In the genomic region with DNA sequence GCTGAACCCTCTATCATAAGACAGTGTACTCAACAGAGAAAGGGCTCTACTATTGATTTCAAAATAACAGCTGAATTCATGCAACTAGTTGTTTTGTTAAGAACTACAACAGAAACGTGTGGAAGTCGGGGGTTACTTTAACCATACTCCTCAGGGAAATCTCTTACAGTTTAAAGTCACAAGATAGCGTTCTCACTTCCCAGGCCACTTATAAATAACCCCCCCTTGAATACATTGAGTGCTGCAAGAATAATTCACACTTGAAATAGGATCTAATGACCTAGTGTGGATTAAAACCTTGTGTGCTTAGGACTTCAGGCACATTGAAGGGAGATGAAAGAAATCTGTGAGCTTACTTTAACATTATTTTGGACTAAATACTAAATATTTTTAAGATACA, we compare ENCODE assay signal across 21 mouse cellular contexts.
DNase-seq lines count a peak whose midpoint lies in the region; ATAC-seq and TF ChIP-seq lines count a peak whose summit lies in the region.
"Had no signal": no experiment of that assay in that cellular context is flagged by ENCODE, and none has a peak within 500 bp of the region (broad histone marks: within the 10 kb centered on the region; RNA-seq: fewer than 3 reads in every experiment).

No protein-coding gene starts in this region.

- H3K4me1 ChIP-seq in midbrain, embryonic 11.5 days (ENCODE audit: control insufficient read depth, insufficient read depth, low read length), result peaks cover 14% of the 10 kb centered on the region
- peaks cover 7% of the 10 kb centered on the region; the same call in 1 of the 2 replicates for H3K4me1 ChIP-seq in midbrain, embryonic 15.5 days
- H3K4me1 ChIP-seq in bone marrow, adult 2 months (ENCODE audit: control insufficient read depth, insufficient read depth, low read length), result peaks cover 4% of the 10 kb centered on the region; the same call in 1 of the 2 replicates
- no peaks in the 10 kb centered on the region for H3K4me1 ChIP-seq in liver, embryonic 12.5 days

- H3K27ac ChIP-seq in midbrain, embryonic 11.5 days (ENCODE audit: low read depth, low read length), result no peak overlapping the region
- H3K27ac ChIP-seq in midbrain, embryonic 15.5 days, result no peak overlapping the region
- peak overlapping the region; percentile 34; the same call in 1 of the 2 replicates for H3K27ac ChIP-seq in bone marrow, adult 2 months (ENCODE audit: control insufficient read depth, insufficient read depth, low read depth, low read length, poor library complexity)
- H3K27ac ChIP-seq in liver, embryonic 12.5 days, result no peak overlapping the region
- H3K27ac ChIP-seq: embryonic facial prominence, embryonic 10.5 days; embryonic facial prominence, embryonic 12.5 days; forebrain, embryonic 13.5 days; forebrain, embryonic 15.5 days had no signal

- DNase-seq in midbrain, embryonic 11.5 days (ENCODE audit: low spot score, missing footprints), result peak; percentile 73
- DNase-seq in A20 (ENCODE audit: low read depth, low spot score), result peak; percentile 17
- peak; percentile 54 for DNase-seq in splenic B cell, adult 2 months (ENCODE audit: low read depth, low spot score)
- no peak for DNase-seq in left cerebral cortex, postnatal 36 days (ENCODE audit: low spot score in 2 of 2)
- DNase-seq: adrenal gland, adult 8-10 months; adrenal gland, postnatal 14 days; cerebellum, adult 11-12 months; cerebellum, adult 2 months; cerebellum, adult 9-10 months; cerebellum, postnatal 10 days; cerebellum, postnatal 25 days; forebrain, postnatal 0 days had no signal

- no peak overlapping the region for H3K4me3 ChIP-seq in midbrain, embryonic 11.5 days (ENCODE audit: low read depth, low read length)
- no peak overlapping the region for H3K4me3 ChIP-seq in midbrain, embryonic 15.5 days
- H3K4me3 ChIP-seq in bone marrow, adult 2 months (replicated peaks; ENCODE audit: control insufficient read depth, low read depth, low read length), result no peak overlapping the region
- no peak overlapping the region for H3K4me3 ChIP-seq in liver, embryonic 12.5 days
- H3K4me3 ChIP-seq: embryonic facial prominence, embryonic 10.5 days; embryonic facial prominence, embryonic 12.5 days; forebrain, embryonic 13.5 days; forebrain, embryonic 15.5 days had no signal

- no peaks in the 10 kb centered on the region for H3K9me3 ChIP-seq in midbrain, embryonic 11.5 days (ENCODE audit: control insufficient read depth, low read length)
- H3K9me3 ChIP-seq in midbrain, embryonic 15.5 days, result no peaks in the 10 kb centered on the region
- H3K9me3 ChIP-seq in liver, embryonic 12.5 days (replicated peaks), result no peaks in the 10 kb centered on the region
- H3K9me3 ChIP-seq: embryonic facial prominence, embryonic 10.5 days; embryonic facial prominence, embryonic 12.5 days; forebrain, embryonic 13.5 days; forebrain, embryonic 15.5 days; G1E had no signal

- no peak for TF ChIP-seq POLR2A in bone marrow, adult 2 months (IDR thresholded peaks at IDR 0.05; ENCODE audit: borderline replicate concordance, control insufficient read depth, low read depth, low read length)

- intact Hi-C loops in left cerebral cortex, postnatal 36 days (cut with DNase I), result no loop called here

- H3K9ac ChIP-seq in midbrain, embryonic 11.5 days (ENCODE audit: low read length), result no peak overlapping the region
- no peak overlapping the region for H3K9ac ChIP-seq in midbrain, embryonic 15.5 days
- no peak overlapping the region for H3K9ac ChIP-seq in liver, embryonic 12.5 days
- H3K9ac ChIP-seq: embryonic facial prominence, embryonic 12.5 days; forebrain, embryonic 13.5 days; forebrain, embryonic 15.5 days; forebrain, postnatal 0 days had no signal

- 76% methylated on average over 3 of the region's 3 CpGs for WGBS in midbrain, embryonic 11.5 days
- 74% methylated on average over 3 of the region's 3 CpGs for WGBS in midbrain, embryonic 15.5 days
- WGBS in bone marrow, adult 2 months, result 39% methylated on average over 3 of the region's 3 CpGs
- WGBS in liver, embryonic 12.5 days (ENCODE audit: insufficient replicate concordance), result 58% methylated on average over 3 of the region's 3 CpGs

- no peaks in the 10 kb centered on the region for H3K27me3 ChIP-seq in midbrain, embryonic 11.5 days (ENCODE audit: control insufficient read depth, insufficient read depth, low read length)
- no peaks in the 10 kb centered on the region for H3K27me3 ChIP-seq in midbrain, embryonic 15.5 days (replicated peaks)
- H3K27me3 ChIP-seq in splenic B cell, adult 2 months (ENCODE audit: control insufficient read depth, insufficient read depth, low read length, poor library complexity, severe bottlenecking), result no peaks in the 10 kb centered on the region
- H3K27me3 ChIP-seq in liver, embryonic 12.5 days (replicated peaks), result no peaks in the 10 kb centered on the region
- H3K27me3 ChIP-seq: embryonic facial prominence, embryonic 12.5 days; forebrain, embryonic 13.5 days; forebrain, embryonic 15.5 days had no signal

- ATAC-seq in midbrain, embryonic 11.5 days (ENCODE audit: low FRiP score), result no peak
- no peak for ATAC-seq in midbrain, embryonic 15.5 days (replicated peaks)
- no peak for ATAC-seq in liver, embryonic 12.5 days
- ATAC-seq: forebrain, embryonic 13.5 days; forebrain, embryonic 15.5 days; forebrain, postnatal 0 days; Patski had no signal

- TF ChIP-seq CTCF in bone marrow, adult 2 months (IDR thresholded peaks at IDR 0.05; ENCODE audit: control insufficient read depth, insufficient read depth, low read length), result no peak

- H3K36me3 ChIP-seq in midbrain, embryonic 11.5 days (ENCODE audit: control insufficient read depth, insufficient read depth, low read length), result no peaks in the 10 kb centered on the region
- H3K36me3 ChIP-seq in midbrain, embryonic 15.5 days (replicated peaks), result no peaks in the 10 kb centered on the region
- H3K36me3 ChIP-seq in splenic B cell, adult 2 months (ENCODE audit: control insufficient read depth, insufficient read depth, low read length, poor library complexity, severe bottlenecking), result no peaks in the 10 kb centered on the region
- no peaks in the 10 kb centered on the region for H3K36me3 ChIP-seq in liver, embryonic 12.5 days
- H3K36me3 ChIP-seq: embryonic facial prominence, embryonic 10.5 days; embryonic facial prominence, embryonic 12.5 days; forebrain, embryonic 15.5 days; G1E had no signal

- no peak overlapping the region for H3K4me2 ChIP-seq in midbrain, embryonic 11.5 days
- no peak overlapping the region for H3K4me2 ChIP-seq in midbrain, embryonic 15.5 days
- no peak overlapping the region for H3K4me2 ChIP-seq in liver, embryonic 12.5 days
- H3K4me2 ChIP-seq: embryonic facial prominence, embryonic 12.5 days; forebrain, embryonic 13.5 days; forebrain, embryonic 15.5 days had no signal

Comparison
In these comparisons a context has a peak if more than half of its experiments do, and no peak if none do; other contexts are left out.
1. DNase-seq: peak in midbrain, embryonic 11.5 days (single experiment), A20 (single experiment) and splenic B cell, adult 2 months (single experiment); none in left cerebral cortex, postnatal 36 days (0 of 2).